Mouse (Mus musculus) spleen, adult 18-20 months (tissue): ENCODE data around the gene Babam2.
"Not testable (repeated sequence)": the region's sequence is repeated elsewhere in the genome, so short reads cannot be mapped to it uniquely, and the experiment has no call there.

ENCODE experiments used
- DNase-seq, 2 experiments: peaks; one replicate each; pipeline ENCODE4 v3.0.0; 2022; ENCODE audit warnings: mixed read lengths in 2 of 2

The Babam2 gene

GRCm38 (mm10) chr5:31840406-31840805 lies 142.9 kb downstream of the Babam2 start:
- no peak for DNase-seq

GRCm38 (mm10) chr5:31844856-31845255 lies 147.4 kb downstream of the Babam2 start:
- DNase-seq: no peak

GRCm38 (mm10) chr5:31846971-31847370 lies 149.5 kb downstream of the Babam2 start:
- no peak for DNase-seq

GRCm38 (mm10) chr5:31848995-31849394 lies 151.5 kb downstream of the Babam2 start:
- no peak for DNase-seq

- DNase-seq: no peak
Observed at GRCm38 (mm10) chr5:31852786-31853185, 155.3 kb downstream of the Babam2 start.

GRCm38 (mm10) chr5:31853831-31854230 lies 156.3 kb downstream of the Babam2 start:
- no peak for DNase-seq

- not testable (repeated sequence) for DNase-seq
Observed at GRCm38 (mm10) chr5:31858877-31859276, 161.4 kb downstream of the Babam2 start.

GRCm38 (mm10) chr5:31860426-31860825 lies 162.9 kb downstream of the Babam2 start:
- no peak for DNase-seq

- DNase-seq: no peak
Observed at GRCm38 (mm10) chr5:31860831-31861624, 163.5 kb downstream of the Babam2 start.

- DNase-seq: no peak
Observed at GRCm38 (mm10) chr5:31862753-31863468, 165.4 kb downstream of the Babam2 start.

- DNase-seq: no peak
Observed at GRCm38 (mm10) chr5:31864095-31864494, 166.6 kb downstream of the Babam2 start.

GRCm38 (mm10) chr5:31866071-31866470 lies 168.6 kb downstream of the Babam2 start:
- no peak for DNase-seq

GRCm38 (mm10) chr5:31870856-31871520 lies 173.5 kb downstream of the Babam2 start:
- DNase-seq: peak; percentile 60 to 70

- DNase-seq: no peak
Observed at GRCm38 (mm10) chr5:31873328-31873727, 175.8 kb downstream of the Babam2 start.

- DNase-seq: no peak
Observed at GRCm38 (mm10) chr5:31874543-31874942, 177.1 kb downstream of the Babam2 start.

- DNase-seq: no peak
Observed at GRCm38 (mm10) chr5:31875443-31875842, 178.0 kb downstream of the Babam2 start.

- no peak for DNase-seq
Observed at GRCm38 (mm10) chr5:31876216-31876974, 178.9 kb downstream of the Babam2 start.

- DNase-seq: no peak
Observed at GRCm38 (mm10) chr5:31880457-31880856, 183.0 kb downstream of the Babam2 start.

- DNase-seq: no peak
Observed at GRCm38 (mm10) chr5:31882297-31882696, 184.8 kb downstream of the Babam2 start.

- no peak for DNase-seq
Observed at GRCm38 (mm10) chr5:31884962-31885361, 187.5 kb downstream of the Babam2 start.

GRCm38 (mm10) chr5:31887590-31887989 lies 190.1 kb downstream of the Babam2 start:
- DNase-seq: peak in 1 of 2 experiments; percentile 34

GRCm38 (mm10) chr5:31888341-31888740 lies 190.9 kb downstream of the Babam2 start:
- DNase-seq: no peak

GRCm38 (mm10) chr5:31892631-31893030 lies 195.1 kb downstream of the Babam2 start:
- DNase-seq: no peak
